Mouse (Mus musculus) retina, postnatal 7 days (tissue): ENCODE measurements around the gene Mfsd12.

Source experiments
- DNase-seq: peaks from one replicate; pipeline ENCODE4 v3.0.0-alpha.2; 2012; ENCODE audit warnings: low read depth, low spot score

Mfsd12 gene

DNA sequence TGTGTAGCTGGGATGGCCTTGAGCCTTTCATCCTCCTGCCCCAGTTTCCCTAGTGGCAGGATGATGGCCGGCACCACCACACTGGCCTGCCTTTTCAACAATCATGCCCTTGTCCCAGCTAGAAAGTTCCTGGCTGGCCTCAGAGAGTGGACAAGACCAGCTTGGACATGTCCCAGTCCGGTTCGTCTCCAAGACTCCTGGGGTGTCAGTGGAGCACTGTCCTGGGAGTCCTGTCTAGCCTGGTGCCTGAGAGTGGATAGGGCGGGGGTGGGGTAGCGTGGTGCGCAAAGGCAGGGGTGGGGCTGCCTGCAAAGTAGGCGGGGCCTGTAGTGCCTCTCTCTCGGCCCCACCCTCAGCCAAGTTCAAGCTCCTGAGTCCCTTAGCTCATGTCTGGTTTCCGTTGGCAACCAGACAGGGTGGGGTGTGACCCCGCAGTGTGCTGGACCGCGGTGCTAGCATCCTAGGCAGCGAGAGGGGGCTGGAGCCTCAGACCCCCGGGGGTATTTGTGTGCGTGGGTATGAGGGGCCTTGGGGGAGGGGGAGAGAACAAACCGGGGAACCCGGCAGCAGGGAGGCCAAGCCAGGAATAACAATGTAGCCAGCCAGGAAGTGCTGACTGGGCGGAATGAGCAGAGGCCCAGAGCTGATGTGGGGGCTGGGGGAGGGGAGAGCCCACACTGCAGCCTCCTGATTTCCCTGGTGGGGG lies 44.4 kb downstream of the Mfsd12 start:
- DNase-seq = no peak

DNA sequence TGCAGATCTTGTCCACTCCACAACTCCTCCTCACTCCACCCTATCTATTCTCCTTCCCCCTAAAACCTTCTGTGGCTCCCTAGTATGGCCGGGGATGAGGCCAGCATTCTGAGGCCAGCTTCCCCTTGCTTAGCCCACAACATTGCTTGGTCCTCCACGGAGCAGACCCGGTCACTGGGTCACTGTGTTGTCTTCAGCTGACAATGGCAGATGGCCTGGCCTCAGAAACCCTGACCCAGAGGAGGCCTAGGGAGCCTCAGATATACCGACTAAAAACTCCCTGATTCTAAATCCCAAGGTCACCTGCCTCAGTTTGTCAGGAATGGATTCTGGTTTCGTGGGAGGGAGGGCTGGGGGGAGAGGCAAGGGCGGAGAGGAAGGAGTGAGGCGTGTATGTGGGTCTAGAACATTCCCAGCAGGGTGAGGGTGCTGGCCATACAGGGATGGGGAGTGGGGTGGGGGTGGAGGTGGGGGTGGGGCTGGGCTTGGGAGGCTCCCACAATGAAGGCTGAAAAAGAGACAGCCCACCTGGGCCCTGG lies 45.0 kb downstream of the Mfsd12 start:
- DNase-seq = no peak

DNA sequence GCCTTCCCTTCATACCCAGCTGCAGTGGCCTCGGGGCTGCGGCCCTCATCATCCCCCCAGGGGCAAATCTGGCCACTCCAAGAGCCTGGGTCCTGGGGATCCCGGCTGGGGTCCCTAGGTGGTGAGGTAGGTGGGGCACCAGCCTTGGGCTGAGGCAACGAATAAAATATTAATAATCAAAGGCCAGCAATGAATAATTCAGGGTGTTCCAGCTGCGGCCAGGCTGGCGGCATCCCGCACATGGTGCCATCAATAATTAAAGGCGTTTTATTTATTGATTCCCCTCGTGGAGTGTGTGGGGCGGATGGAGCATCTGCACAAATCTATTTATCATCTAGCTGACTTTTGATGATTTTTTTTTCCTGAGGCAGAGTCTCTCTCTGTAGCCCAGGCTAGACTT lies 46.2 kb downstream of the Mfsd12 start:
- DNase-seq = no peak

DNA sequence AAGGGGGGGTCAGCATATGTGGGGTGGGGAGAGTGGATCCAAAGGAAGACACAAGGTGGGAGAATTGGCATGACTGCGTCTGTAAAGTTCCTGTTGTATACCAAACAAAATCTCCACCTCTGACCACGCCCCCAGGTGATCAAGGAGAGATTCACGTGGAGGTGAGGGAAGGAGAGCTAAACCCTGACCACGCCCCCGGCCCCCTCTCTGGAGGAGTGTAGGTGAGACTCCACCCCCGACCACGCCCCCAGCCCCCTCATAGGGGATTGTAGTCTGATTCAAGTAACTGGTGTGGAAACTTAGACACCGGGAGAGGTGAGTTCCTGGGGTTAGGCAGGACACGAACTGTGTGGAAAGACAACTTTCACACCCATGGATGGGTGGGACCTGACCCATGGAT lies 46.8 kb downstream of the Mfsd12 start:
- DNase-seq = no peak

DNA sequence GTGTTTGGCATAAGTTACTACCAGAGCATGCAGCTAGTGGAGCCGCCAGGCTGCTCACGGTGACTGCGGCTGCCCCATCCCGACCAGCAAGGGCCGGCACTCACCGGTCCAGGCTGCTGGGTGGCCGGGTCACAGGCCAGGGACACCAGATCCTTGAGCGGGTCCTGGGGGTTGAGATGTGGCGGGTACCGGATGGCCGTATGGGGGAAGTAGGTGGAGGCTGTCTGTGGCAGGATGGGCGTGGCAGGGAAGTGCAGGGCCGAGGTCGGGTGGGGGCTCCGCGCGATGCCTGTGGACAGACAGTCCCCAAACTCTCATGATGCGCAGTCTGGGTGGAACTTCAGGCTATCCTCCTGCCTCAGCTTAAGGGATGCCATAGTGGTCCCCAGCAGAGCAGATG lies 47.4 kb downstream of the Mfsd12 start:
- DNase-seq = no peak

DNA sequence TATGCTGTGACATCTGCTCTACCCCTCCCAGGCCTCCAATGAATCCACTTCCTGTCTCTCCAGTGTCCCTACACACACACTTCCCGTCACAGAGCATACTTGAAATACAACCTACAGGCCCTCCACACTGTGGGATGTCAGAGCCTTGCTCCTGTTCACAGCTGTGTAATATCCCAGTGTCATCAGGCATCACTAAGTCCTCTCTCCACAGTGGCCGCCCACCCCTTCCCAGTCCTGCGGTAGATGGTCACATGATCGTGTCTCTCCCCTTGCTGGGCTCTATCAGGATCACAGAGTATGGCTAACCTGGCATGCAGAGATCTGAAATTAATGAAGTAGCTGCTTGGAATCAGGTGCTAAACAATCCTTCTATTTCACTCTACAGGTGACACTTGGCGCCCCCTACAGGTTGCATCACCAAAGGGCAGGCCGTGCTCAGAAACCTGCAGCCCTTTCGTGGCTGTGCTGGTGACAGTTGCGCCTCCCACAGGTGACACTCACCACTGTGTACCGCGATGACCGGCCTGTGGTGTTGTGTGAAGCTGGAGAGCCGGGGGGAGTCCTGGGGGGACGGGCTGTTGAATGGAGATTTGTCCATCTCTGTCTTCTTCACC lies 48.4 kb downstream of the Mfsd12 start:
- DNase-seq = no peak

DNA sequence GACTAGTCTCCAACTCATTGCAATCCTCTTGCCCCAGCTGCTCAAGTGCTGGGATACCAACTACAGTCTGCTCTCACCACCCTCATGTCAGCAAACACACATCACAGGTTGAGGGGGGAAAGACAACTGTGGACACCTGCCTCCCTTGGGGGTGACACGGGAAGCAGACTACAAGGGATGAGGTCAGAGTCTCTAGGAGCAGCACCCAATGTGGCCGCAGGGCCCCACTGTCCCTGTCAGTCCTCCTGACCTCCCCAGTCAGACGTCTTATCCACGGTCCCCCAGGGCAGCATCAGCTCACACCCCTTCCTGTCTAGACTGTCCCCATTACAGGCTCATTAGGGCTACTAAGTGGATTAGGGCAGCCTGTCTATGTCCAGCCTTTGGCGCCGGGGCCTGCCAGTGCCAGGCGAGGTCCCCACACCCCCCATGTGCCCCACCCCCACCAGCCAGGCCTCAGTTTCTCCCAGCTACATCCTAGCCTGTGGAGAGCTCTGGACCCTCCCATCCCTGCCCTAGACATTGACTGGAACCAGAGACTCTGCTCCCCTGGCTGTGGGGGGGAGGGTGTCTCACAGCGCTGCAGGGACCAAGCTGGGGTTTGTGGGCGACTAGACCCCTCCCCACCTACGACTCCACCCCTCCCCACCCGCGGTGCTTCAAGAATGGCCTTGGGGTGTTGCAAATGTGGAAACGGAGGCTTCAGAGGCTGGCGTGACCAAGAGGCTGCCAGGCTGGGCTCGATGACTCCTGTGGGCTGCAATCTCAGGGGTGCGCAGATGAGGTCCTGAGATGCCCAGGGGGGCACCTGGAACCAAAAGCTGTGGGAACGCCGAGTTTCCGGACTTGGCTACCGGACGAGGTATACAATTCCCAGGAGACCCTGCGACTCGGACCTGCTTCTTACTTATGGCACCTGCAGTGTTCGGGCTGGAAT lies 49.5 kb downstream of the Mfsd12 start:
- no peak for DNase-seq

DNA sequence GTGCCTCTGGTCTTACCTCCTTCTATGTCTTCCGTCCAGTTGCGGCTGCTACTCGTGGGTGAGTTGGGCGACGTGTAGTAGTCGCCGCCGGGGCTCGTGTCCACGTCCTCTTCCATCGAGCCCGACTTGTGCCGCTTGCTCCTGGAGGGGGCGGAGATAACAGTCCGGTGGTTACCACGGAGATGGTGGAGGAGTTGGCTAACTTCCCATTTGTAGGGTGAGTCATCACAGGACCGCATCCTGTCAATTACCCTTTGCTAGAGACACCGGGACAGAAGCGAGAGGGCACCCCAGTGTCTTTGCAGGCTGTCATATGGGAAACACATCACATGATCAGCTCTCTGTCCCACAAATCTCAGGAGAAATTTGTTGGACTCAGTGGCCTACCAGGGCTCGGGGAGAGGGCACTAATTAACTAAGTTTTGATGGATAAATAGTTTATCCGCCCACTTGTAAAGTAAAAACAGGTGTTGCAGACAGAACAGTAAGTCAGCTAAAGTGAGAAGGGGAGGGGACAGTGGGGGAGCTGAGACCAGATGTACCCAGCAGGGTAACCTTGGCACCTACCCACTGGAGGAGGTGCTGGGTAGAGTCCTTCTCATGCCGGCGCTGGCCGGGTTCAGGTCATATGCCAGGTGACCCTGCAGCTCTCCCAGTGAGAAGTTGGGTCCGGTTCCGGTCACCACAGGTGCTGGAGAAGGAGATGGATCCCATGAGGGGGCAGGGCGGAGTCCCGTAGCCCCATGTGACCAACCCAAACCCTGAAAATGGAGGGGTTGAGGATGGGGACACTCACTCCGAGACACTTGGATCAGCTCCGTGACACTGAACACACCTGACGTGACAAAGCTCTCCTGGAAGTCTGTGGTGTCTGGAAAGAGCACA lies 50.5 kb downstream of the Mfsd12 start:
- DNase-seq = no peak

DNA sequence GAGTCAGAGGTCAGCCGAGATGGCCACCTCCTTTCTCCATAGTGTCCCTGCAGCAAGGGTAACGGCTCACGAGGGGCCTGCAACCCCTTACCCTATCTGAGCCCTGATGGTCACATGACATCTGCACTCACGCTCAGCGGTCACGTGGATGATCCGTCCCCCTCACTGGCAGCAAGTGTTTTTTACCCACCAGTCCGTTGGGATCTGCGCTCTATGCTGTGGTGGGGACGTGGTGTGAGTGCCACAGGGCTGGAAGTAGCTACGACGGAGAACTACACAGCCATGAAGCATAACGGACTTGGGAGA lies 51.1 kb downstream of the Mfsd12 start:
- DNase-seq = no peak

DNA sequence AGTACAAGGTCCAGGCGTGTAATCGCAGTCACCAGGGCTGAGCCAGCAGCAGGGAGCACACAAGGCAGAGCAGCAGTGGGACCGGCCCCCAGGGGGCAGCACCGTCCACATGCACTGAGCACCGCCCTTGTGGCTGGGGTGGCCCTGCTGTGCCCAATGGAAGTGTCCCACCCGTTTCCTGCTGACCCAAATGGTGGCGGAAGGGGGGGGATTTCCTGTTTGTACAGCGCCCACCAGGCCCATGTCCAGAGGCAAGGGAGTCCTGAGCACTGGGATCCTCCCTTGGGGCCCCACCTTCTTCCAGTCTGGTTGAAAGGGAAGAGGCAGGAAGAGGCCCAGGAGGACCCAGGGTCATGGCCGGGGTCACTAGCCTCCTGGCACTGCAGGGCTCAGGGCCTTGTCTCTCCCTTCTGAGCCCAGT lies 51.6 kb downstream of the Mfsd12 start:
- no peak for DNase-seq

DNA sequence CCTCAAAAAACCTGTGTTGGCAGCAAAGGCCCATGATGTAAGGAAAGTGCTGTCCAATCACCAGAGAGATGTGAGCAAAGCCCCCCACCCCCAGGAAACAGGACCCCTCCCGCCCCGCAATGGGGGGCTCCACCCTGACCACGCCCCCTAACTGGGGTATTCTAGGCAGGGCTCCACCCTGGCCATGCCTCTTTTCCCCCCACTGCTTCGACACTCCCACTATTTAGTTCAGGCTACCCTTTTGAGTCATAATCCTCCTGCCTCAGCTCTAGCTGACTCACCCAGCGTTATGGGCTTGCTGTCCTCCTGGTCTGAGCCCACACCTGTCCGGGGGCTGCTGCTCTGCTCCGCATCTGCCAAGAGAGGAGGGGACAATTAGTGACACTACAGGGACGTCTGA lies 52.0 kb downstream of the Mfsd12 start:
- no peak for DNase-seq

DNA sequence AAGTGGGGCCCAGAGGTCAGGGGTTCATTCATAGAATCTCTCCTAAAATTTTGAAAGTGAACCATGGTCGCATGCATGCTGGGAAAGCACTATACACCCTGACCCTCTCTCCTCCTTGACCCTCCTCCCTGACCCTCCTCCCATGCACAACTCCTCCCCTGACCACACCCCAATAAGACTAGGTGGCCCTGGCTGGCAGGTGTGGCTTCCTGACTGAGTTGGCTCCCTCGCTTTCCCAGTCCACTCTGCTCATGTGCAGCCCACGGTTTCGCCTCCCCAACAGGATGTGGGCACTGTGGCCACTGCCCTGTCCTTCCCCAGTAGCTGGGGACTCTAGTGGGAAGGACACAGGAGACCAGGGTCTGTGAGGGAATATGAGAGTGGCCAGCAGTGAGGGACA lies 53.1 kb downstream of the Mfsd12 start:
- DNase-seq = no peak

DNA sequence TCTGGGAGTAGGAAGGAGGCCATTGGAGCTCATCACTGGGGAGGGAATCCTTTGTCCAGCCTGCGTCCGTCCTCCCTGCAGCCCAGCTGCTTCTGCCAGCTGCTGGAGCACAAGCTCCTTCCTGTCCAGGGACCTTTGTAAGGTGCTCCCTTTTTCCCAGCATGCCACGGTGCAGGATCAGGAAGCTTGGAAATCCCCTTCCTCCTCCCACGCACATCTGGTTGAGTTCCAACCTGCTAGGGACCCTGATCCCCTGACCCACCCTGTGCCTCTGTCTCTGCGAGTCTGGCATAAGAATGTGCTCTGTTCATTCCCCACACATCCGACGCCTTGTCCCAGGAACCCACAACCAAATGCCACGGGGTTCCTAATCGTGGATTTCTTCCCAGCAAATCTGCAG lies 53.7 kb downstream of the Mfsd12 start:
- no peak for DNase-seq

DNA sequence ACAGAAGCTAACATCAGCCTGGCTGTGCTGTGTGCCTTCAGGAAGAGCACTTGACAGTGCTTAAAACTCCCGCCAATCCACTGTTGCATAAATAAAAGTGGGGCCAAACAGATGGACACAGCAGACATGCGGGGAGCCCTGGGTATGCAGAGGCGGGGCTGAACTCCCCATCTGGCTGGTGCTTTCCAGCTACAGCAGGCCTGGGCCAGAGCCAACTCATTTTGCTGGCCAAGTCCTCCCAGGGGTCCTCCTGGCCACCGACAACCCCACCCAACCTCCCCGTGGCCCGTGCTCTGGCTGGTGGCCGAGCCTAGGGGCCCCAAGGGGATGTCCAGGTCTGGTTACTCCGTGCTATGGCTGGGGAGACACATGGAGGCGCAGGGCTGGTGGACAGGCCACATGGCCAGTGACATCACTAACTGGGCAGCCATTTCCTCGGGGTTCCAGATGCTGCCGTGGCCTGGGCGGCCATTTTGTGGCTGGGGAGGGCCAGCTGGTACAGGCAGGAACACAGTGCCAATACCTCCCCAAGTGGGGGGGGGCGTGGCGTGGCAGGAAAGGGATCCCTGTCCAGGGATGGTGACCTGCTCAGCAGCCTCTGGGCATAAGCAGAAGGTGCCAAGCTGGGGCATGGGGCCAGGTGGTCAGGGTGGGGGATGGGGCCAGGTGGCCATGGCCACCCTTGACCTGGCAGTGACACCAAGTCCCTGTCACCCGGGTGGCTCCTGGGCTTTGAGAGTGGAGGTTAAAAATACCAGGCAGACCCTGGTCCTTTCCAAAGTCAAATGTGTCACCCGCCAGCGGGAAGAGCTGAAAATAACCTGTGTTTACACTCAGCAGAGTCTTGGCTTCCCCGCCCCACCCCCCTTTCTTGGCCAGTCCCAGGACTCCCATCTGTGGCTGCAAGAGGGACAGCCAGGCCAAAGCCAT lies 54.4 kb downstream of the Mfsd12 start:
- no peak for DNase-seq

DNA sequence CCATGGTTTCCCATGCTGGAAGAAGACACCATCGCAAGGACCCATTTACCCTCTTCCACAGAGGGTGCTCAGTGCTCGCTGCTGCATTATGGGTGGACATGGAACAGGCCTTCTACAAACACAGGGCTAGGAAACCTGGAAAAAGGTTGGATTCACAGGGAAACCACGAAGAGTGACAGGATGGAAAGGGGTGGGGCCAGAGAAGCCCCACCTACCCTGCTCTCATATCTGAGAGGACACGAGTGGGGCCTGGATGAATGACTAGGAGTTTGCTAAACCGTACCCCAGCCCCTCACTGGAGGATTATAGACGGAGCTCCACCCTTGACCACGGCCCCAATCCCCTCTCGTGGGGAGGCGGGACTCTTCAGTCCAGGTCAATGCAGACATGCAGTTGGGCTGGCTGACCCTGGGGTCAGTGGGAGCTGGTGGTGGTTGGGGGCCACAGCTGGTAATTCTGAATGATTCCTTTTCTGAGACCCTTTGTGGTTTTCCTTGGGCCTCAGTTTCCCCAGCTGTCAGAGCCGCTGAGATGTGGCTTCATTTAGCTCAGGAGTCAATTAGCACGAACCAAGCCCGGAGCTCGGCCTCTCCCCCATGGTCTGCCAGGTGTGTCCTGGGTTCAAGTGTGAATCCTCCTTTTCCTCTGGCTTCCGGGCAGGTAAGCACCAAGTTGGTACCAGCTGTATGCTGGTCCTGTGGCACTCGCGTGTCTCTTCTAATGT lies 55.5 kb downstream of the Mfsd12 start:
- no peak for DNase-seq

DNA sequence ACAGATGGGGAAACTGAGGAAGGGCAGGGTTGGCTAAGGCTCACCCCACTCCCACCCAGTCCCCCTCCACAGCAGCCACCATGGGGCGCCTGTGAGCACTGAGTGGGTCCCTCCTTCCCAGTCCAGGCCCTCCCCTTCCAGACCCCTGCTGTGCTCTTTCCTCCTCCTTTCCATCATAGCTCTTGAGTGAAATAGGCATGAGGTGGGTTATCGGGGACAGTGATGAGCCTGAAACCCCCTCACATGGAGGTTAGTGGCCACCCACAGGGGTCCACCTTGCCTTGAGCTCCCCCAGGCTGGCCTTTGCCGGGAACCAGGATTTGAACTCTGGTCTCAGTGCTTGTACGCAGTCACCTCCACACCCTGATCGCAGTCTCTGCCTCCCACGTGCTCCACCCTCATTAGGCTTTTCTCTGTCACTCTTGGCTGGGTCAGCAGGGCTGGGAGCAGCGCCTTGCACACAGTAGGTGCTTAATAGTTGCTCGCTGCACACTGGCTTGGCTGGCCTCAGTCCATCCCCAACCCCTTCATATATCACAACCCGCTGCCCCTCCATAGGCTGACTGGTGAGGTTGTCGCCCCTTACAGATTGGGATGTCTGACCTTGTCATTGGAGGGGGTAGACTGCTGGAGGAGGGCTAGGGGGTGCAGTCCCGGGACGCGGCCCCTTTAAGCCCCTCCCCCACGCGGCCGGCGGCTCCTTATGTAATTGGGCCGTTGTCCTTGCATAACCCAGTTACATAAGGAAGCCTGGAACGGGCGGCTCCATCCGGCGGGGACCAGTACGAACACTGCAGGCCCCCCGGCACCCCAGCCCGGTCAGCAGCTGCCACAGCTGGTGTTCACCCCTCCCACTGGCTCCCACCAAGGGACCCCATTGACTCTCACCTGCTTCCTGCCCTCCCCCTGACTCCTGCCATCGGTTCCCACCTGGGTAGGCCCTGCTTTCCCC lies 56.3 kb downstream of the Mfsd12 start:
- peak; percentile 77 for DNase-seq

DNA sequence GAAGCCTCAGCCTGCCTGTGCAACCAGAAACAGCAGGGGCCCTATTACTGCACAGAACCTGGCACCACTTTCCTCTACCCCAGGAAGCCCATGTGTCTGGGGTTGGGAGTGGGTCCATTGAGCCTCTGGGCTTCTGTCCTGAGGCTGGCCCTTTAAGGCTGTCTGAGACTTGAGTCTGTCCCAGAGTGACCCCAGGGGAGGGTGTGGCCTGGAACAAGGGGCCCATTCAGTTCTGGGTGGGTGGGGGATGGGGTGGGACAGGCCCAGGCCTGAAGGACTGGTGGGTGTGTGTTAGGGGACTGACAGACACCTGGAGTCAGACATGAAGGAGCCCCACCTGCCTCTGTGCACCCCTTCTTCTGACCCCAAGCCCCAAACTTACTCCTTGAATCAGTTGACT lies 57.4 kb downstream of the Mfsd12 start:
- DNase-seq = no peak

DNA sequence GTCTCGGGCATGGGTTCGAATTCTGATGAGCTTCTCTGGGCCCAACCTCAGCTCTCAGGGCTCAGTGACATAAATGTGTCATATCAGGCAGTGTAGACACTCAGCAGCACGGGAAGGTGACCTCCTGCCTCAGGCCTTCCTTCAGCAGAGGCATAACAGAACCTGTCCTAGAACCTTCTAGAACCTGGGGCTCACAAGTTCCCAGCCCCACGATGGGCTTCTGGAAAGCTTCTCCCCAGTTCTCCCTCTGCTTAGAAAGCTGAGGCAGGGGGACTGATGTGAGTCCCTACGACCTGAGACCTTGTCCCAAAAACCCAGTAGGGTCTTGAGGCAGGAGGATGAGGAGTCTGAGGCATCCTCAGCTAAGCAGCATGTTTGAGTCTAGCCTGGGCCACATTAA lies 57.9 kb downstream of the Mfsd12 start:
- DNase-seq = no peak
